In genomic region chr11:100609997-100610680, GRCm38 (mm10) we compare ENCODE assay signal across 1 mouse cellular context.
TF ChIP-seq lines count a peak whose summit lies in the region.

No protein-coding gene starts in this region.

TF ChIP-seq in CH12.LX, 34 proteins besides CTCF, POLR2A, EP300 and RAD21 (continued from another document):
- TF ChIP-seq ZNF384 (IDR thresholded peaks at IDR 0.05; ENCODE audit: low read depth, low read length), result no peak
TF ChIP-seq in CH12.LX: peak in this region for 3.
